Mouse (Mus musculus) bone marrow macrophage, adult 2 months (primary cell): ENCODE measurements around the gene Rbbp7.

Source experiments
- CTCF ChIP-seq: IDR thresholded peaks from 2 replicates; pipeline ENCODE4 v1.5.1; 2012; ENCODE audit warnings: low read depth, mild to moderate bottlenecking, low read length, moderate library complexity
- POLR2A ChIP-seq: IDR thresholded peaks from 2 replicates; pipeline ENCODE4 v1.6.1; 2012; ENCODE audit warnings: mild to moderate bottlenecking, low read depth, low read length, borderline replicate concordance

- TF ChIP-seq POLR2A, result no peak
- TF ChIP-seq CTCF, result no peak
Observed at GRCm38 (mm10) chrX:162756058-162756457, 4.1 kb upstream of the Rbbp7 start.
